Mouse (Mus musculus): ENCODE measurements at regions not wholly inside any gene's neighbourhood (a gene's known extent, or its start where the extent isn't known, plus 50 kb on each side); places are given as distances from the start of the nearest gene placed in this dataset.

- H3K27ac ChIP-seq (ENCODE audit: insufficient read depth, low read length): no peak overlapping the region
- TF ChIP-seq CTCF (IDR thresholded peaks at IDR 0.05; ENCODE audit: extremely low read depth, insufficient read depth, insufficient read length, insufficient replicate concordance): no peak
- no peak overlapping the region for H3K4me3 ChIP-seq (ENCODE audit: extremely low read depth, insufficient read depth, insufficient read length)
- WGBS: 86% methylated on average over 6 of the region's 6 CpGs
- DNase-seq (ENCODE audit: low read depth in 1 of 2, low spot score in 2 of 2): no peak
- no peaks in the 10 kb centered on the region for H3K36me3 ChIP-seq (ENCODE audit: control insufficient read depth, insufficient read depth, low read length)
- H3K4me1 ChIP-seq (ENCODE audit: control insufficient read depth, insufficient read depth, insufficient read length): no peaks in the 10 kb centered on the region
- no peaks in the 10 kb centered on the region for H3K27me3 ChIP-seq (ENCODE audit: control insufficient read depth, insufficient read depth, low read length)
Observed at GRCm38 (mm10) chr1:57489588-57489987, 82.7 kb upstream of the Tyw5 start.

- no peaks in the 10 kb centered on the region for H3K4me1 ChIP-seq (ENCODE audit: control insufficient read depth, insufficient read depth, insufficient read length)
- DNase-seq (ENCODE audit: low read depth in 1 of 2, low spot score in 2 of 2): no peak
- TF ChIP-seq POLR2A (IDR thresholded peaks at IDR 0.05; ENCODE audit: low read depth, low read length) (no peak), CTCF (IDR thresholded peaks at IDR 0.05; ENCODE audit: extremely low read depth, insufficient read depth, insufficient read length, insufficient replicate concordance) (no peak)
- H3K36me3 ChIP-seq (ENCODE audit: control insufficient read depth, insufficient read depth, low read length): no peaks in the 10 kb centered on the region
- H3K27me3 ChIP-seq (ENCODE audit: control insufficient read depth, insufficient read depth, low read length): no peaks in the 10 kb centered on the region
- no peak overlapping the region for H3K4me3 ChIP-seq (ENCODE audit: extremely low read depth, insufficient read depth, insufficient read length)
- H3K27ac ChIP-seq (ENCODE audit: insufficient read depth, low read length): no peak overlapping the region
- 92% methylated on average over 4 of the region's 4 CpGs for WGBS
Observed at GRCm38 (mm10) chr1:57490021-57490420, 83.1 kb upstream of the Tyw5 start.

DNA sequence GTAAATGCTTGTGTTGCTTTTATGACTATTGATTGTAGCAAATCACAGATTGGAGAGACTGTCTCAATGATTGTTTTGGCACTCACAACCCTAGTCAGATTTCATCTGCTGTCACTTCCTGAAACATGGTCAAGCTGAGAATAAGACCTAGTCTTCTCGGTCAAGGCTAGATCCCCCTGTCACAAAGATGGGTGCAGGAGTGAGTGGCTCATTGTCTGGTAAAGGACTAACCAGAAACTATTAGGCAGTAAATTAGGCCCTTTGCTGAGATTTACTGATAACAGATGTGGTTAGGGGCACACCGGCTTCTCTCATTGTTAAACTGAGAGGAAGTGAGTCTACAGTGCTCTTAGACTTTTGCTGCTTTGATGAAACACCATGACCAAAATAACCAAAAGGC lies 85.8 kb upstream of the Tyw5 start:
- H3K36me3 ChIP-seq (ENCODE audit: control insufficient read depth, insufficient read depth, low read length): no peaks in the 10 kb centered on the region
- TF ChIP-seq CTCF (IDR thresholded peaks at IDR 0.05; ENCODE audit: extremely low read depth, insufficient read depth, insufficient read length, insufficient replicate concordance) (no peak), POLR2A (IDR thresholded peaks at IDR 0.05; ENCODE audit: low read depth, low read length) (no peak)
- no peaks in the 10 kb centered on the region for H3K4me1 ChIP-seq (ENCODE audit: control insufficient read depth, insufficient read depth, insufficient read length)
- 41% methylated on average over 2 of the region's 2 CpGs for WGBS
- H3K4me3 ChIP-seq (ENCODE audit: extremely low read depth, insufficient read depth, insufficient read length): no peak overlapping the region
- no peak overlapping the region for H3K27ac ChIP-seq (ENCODE audit: insufficient read depth, low read length)
- no peaks in the 10 kb centered on the region for H3K27me3 ChIP-seq (ENCODE audit: control insufficient read depth, insufficient read depth, low read length)
- no peak for DNase-seq (ENCODE audit: low read depth in 1 of 2, low spot score in 2 of 2)

GRCm38 (mm10) chr1:57497489-57498037 lies 90.7 kb upstream of the Tyw5 start:
- H3K27me3 ChIP-seq (ENCODE audit: control insufficient read depth, insufficient read depth, low read length): no peaks in the 10 kb centered on the region
- no peaks in the 10 kb centered on the region for H3K36me3 ChIP-seq (ENCODE audit: control insufficient read depth, insufficient read depth, low read length)
- no peak for TF ChIP-seq POLR2A (IDR thresholded peaks at IDR 0.05; ENCODE audit: low read depth, low read length)
- no peak for TF ChIP-seq CTCF (IDR thresholded peaks at IDR 0.05; ENCODE audit: extremely low read depth, insufficient read depth, insufficient read length, insufficient replicate concordance)
- no peak overlapping the region for H3K27ac ChIP-seq (ENCODE audit: insufficient read depth, low read length)
- H3K4me3 ChIP-seq (ENCODE audit: extremely low read depth, insufficient read depth, insufficient read length): no peak overlapping the region
- no peak for DNase-seq (ENCODE audit: low read depth in 1 of 2, low spot score in 2 of 2)
- no peaks in the 10 kb centered on the region for H3K4me1 ChIP-seq (ENCODE audit: control insufficient read depth, insufficient read depth, insufficient read length)
- 70% methylated on average over 8 of the region's 8 CpGs for WGBS

DNA sequence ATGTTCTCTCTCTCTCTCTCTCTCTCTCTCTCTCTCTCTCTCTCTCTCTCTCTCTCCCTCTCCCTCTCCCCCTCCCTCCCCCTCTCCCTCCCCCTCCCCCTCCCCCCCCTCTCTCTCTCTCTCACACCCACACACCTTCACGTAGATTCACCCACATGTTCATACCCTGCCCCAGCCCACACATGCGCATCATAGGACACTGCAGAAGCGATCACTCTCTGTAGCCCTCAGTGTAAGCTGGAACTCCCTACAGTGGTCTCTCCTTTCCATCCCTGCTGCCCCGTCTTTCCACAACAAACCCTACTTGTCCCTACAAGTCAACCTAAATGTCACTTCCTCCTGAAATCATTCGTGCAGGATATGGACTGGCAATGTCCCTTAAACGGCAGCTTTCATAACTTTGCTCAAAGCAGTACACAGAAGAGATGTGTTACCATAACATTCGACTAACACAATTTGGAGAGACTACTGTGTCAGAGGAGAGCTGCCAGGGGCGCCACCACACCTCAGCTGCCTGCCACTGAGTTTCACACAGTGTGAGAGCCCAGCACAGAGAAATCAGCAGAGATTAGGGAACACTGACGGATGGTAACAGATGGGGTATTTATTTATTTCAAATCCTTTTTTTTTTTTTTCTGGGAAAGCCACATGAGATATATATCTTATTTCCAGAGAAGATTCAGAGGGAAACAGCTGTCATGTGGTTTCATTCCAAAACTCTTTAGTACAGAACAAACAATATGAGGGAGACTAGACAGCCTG lies 103.6 kb upstream of the Tyw5 start:
- TF ChIP-seq POLR2A (IDR thresholded peaks at IDR 0.05; ENCODE audit: low read depth, low read length) (no peak), CTCF (IDR thresholded peaks at IDR 0.05; ENCODE audit: extremely low read depth, insufficient read depth, insufficient read length, insufficient replicate concordance) (no peak)
- H3K4me3 ChIP-seq (ENCODE audit: extremely low read depth, insufficient read depth, insufficient read length): no peak overlapping the region
- H3K27me3 ChIP-seq (ENCODE audit: control insufficient read depth, insufficient read depth, low read length): no peaks in the 10 kb centered on the region
- no peak overlapping the region for H3K27ac ChIP-seq (ENCODE audit: insufficient read depth, low read length)
- DNase-seq (ENCODE audit: low read depth in 1 of 2, low spot score in 2 of 2): no peak
- WGBS: 70% methylated on average over 8 of the region's 9 CpGs
- no peaks in the 10 kb centered on the region for H3K36me3 ChIP-seq (ENCODE audit: control insufficient read depth, insufficient read depth, low read length)
- H3K4me1 ChIP-seq (ENCODE audit: control insufficient read depth, insufficient read depth, insufficient read length): no peaks in the 10 kb centered on the region

DNA sequence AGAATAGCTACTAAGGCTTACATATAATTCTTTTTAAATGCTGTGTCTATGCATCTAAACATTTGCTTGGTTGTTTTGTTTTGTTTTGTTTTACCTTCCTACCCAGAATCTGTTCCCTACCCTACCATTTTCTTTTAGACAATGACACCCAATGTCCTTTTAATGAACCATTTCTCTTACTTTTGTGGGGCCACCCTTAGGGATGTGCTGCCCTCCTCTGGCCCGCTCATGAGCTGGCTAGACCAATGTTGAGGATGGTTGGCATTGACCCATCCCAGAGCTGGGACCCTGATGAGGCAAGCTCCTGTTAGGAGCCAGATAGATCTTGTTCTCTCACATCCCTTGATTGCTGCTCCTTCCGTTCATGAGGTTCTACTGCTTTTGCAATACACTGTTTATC lies 105.0 kb upstream of the Tyw5 start:
- Histone ChIP-seq H3K36me3 (ENCODE audit: control insufficient read depth, insufficient read depth, low read length) (no peaks in the 10 kb centered on the region), H3K4me3 (ENCODE audit: extremely low read depth, insufficient read depth, insufficient read length) (no peak overlapping the region), H3K27me3 (ENCODE audit: control insufficient read depth, insufficient read depth, low read length) (no peaks in the 10 kb centered on the region), H3K4me1 (ENCODE audit: control insufficient read depth, insufficient read depth, insufficient read length) (no peaks in the 10 kb centered on the region), H3K27ac (ENCODE audit: insufficient read depth, low read length) (no peak overlapping the region)
- WGBS: 85% methylated on average over 2 of the region's 2 CpGs
- TF ChIP-seq CTCF (IDR thresholded peaks at IDR 0.05; ENCODE audit: extremely low read depth, insufficient read depth, insufficient read length, insufficient replicate concordance) (no peak), POLR2A (IDR thresholded peaks at IDR 0.05; ENCODE audit: low read depth, low read length) (no peak)
- DNase-seq (ENCODE audit: low read depth in 1 of 2, low spot score in 2 of 2): no peak

DNA sequence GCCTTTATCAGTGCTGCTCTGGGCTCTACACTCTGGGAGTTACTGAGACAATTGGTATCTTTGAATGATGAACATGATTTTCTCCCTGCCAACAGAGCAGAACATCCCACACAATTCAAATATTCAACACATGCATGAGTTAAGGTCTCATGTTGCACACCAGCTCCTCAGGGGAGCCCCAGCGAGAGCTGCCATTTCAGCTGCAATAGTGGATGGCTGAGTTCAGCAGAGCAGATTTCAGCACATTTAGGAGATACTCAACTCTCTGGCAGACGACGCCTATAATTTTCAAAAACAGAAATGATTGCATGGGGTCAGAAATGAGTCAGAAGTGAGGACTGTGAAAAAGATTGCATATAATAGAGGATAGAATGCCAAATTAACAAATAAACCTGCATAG lies 105.6 kb upstream of the Tyw5 start:
- H3K4me1 ChIP-seq (ENCODE audit: control insufficient read depth, insufficient read depth, insufficient read length): no peaks in the 10 kb centered on the region
- no peak for DNase-seq (ENCODE audit: low read depth in 1 of 2, low spot score in 2 of 2)
- no peak overlapping the region for H3K27ac ChIP-seq (ENCODE audit: insufficient read depth, low read length)
- H3K27me3 ChIP-seq (ENCODE audit: control insufficient read depth, insufficient read depth, low read length): no peaks in the 10 kb centered on the region
- WGBS: 94% methylated on average over 3 of the region's 3 CpGs
- TF ChIP-seq CTCF (IDR thresholded peaks at IDR 0.05; ENCODE audit: extremely low read depth, insufficient read depth, insufficient read length, insufficient replicate concordance): no peak
- no peak for TF ChIP-seq POLR2A (IDR thresholded peaks at IDR 0.05; ENCODE audit: low read depth, low read length)
- H3K36me3 ChIP-seq (ENCODE audit: control insufficient read depth, insufficient read depth, low read length): no peaks in the 10 kb centered on the region
- H3K4me3 ChIP-seq (ENCODE audit: extremely low read depth, insufficient read depth, insufficient read length): no peak overlapping the region

All from spleen, adult 2 months (tissue).